Mouse (Mus musculus): ENCODE measurements around the gene Incenp.

GRCm38 (mm10) chr19:9942539-9943533, 43.5 kb upstream of the Incenp start:
- TF ChIP-seq CTCF (IDR thresholded peaks at IDR 0.05; ENCODE audit: extremely low read depth, insufficient read depth, insufficient read length, insufficient replicate concordance) (no peak), POLR2A (IDR thresholded peaks at IDR 0.05; ENCODE audit: low read depth, low read length) (no peak)

Measured in spleen, adult 2 months (tissue).